Mouse (Mus musculus) right cerebral cortex, postnatal 10 days (tissue): ENCODE measurements at regions not wholly inside any gene's neighbourhood (a gene's known extent, or its start where the extent isn't known, plus 50 kb on each side); places are given as distances from the start of the nearest gene placed in this dataset.
"Not testable (repeated sequence)": the region's sequence is repeated elsewhere in the genome, so short reads cannot be mapped to it uniquely, and the experiment has no call there.

Experiments used
- DNase-seq, 2 experiments: peaks; one replicate each; pipeline ENCODE4 v3.0.0; 2021; ENCODE audit warnings: low spot score in 2 of 2

DNA sequence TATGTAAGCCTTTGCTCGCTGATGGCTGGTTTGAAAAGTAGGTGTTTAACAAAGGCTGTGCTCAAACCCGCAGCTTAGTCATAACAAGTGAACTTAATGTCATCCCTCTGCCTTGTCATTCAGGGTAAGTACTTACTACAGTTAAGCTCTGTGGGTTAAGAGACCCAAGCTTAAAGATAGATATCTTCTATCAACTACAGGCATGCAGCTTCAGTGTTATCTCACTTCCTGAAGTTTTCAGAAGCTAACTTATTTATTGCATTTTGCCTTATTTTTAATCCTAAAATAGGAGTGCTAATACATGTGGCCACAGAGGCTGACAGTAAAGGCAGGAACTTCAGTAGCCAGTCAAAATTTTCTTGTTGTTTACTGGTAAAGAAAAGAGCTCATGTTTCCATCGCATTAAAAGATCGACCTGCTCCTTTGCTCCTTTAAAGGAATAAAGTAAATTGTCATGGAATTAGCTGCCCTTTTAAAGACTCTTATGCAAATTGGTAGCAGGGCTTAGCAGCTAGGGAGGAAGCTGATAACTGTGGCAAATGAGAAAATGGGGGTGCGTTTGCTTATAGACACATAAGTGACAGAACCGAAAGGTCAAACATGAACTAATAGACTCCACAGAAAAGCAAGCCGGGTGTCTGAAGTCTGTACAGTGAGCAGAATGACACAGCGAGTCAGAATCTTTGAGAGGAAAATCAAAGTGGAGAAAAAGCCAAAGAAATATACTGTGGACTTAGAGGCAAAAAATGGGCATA lies 55.9 kb upstream of the Inpp4b start:
- no peak for DNase-seq

DNA sequence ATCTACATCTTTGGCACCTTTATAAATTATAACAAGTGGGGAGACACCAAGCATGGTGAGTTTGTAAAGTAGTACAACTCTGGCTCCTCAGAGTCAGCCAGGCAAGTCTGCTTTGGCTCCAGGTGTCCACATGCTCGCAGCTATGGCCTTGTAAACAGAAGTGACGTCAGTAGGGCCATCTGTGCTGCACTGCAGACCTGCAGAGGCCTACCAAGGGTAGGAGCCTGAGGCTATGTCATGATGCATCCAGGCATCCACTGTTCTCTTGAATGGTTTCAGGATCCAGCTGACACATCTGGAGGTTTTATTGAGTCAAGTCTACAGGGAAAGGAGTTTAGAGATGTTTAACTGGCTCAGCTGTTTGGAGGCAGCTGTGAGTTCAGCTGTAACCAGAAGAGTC lies 82.3 kb upstream of the Inpp4b start:
- DNase-seq, result no peak

DNA sequence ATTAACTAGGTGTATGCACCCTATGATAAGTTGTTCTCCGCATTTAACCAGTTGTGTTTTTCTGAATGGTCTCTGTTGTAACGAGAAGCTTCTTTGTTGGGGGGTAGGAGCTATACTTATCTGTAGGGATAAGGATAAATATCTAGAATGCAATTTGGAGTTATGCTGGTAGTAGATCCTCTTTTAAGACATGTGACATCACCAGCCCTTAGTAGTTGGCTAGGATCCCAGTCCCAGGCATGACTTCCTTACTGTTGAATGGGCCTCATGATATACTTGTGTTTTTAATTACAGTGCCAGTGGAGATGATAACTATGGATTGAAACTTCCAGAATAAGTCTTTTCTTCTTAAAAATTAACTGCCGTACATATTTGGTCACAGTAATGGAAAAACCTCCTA lies 118.5 kb upstream of the Inpp4b start:
- no peak for DNase-seq

DNA sequence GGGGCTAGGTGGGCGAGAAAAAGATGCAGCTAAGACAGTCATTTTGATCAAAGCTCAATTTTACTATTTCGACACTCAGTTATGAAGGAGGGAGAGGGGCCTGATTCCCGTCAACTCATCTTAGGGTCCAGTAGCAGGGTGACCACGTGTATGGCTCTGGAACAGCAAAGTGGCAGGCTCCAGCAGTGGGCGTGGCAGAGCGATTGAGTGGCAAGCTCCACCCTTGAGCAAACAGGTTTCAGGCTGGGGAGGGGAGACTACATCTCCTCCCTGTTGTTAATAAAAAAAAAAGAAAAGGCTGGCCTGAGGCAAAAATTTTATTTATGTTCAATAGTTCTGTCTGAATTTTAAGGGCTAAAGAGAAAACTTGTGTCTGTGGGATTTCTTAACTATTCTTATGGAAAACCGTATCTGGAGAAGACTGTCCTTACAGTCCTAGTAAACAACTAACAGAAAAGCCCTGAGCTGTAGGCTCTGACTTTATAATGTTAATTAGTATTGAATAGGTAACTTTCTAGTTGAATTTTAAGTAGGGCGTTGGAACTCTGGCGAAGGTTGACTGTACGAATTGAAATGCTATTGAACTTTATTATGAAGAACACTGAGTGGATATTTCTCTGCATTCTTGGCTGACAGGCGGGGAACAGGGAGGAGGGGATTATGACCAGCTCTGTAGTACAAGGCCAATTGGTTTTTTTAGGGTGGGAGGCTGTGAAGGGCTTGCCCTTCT lies 155.1 kb upstream of the Inpp4b start:
- DNase-seq, result not testable (repeated sequence)

DNA sequence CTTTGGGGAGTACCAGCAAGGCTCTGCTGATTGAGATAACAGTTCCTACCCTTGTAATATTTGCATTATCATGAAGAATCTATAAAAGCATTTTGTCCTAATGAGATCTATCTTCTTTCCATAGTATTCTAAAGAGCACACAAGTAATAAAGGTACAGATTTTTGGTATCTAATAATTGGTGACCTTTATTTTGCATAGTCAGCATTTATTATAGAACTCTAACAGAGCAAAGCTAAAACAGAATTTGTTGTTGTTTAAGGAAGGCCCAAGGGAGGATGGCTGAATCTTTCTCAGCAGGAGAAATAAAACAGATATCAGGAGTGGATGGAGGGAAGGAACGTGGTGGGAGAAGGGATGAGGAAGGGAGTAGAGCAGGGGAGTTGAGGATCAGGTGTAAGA lies 160.8 kb upstream of the Usp38 start:
- DNase-seq, result no peak

DNA sequence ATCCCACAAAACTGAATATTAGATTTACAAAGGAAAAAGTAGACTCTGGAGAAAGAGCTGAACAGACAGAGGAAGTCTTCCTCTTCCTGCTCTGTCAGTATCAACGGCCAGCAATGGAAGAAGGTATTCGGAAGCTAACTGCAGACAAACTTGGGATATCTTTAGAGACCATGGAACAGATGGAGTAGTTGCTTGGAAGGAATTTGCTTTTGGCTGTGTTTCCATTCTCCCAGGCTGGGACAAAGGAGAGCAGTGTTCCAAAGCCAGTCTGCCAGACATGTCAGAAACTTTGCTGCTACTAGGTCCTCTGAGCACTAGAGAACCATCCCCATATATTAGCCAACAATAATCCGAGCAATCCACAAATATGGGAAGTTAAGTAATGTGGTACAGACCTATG lies 132.5 kb upstream of the Usp38 start:
- DNase-seq, result peak; percentile 36 to 47

DNA sequence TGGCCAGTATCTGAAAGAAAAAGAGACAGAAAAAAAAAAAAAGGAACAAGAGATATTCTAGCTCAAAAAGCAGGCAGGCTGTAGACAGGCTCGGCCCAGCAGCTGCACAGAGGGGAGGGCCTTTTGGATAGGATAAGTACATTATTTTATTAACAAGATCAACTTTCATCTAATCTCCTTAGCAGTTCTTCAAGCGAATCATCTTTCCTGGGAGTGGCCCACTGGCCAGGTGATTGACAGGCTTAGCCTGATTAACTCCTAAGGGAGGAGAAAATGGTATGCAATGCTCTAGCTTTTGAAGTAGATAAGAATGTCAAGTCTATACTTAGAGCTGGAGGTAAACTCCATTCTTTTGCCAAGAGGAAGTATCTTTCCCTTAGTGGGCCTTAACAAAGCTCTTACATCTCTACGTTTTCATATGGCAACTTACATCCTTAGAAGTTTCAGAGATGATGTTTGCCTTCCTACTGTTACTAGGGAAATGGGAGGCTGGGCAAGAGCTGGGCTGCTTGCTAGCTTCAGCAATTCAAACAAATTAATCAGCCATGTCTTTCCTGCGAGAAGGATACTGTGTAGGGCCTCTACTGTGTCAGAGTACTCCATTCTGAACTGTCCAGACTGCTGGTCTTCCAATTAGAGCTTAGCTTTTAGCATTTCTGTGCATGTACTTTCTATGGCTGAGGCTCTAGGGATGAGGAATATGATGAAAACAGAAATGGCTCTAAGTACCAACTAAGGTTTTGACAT lies 92.2 kb upstream of the Usp38 start:
- no peak for DNase-seq

DNA sequence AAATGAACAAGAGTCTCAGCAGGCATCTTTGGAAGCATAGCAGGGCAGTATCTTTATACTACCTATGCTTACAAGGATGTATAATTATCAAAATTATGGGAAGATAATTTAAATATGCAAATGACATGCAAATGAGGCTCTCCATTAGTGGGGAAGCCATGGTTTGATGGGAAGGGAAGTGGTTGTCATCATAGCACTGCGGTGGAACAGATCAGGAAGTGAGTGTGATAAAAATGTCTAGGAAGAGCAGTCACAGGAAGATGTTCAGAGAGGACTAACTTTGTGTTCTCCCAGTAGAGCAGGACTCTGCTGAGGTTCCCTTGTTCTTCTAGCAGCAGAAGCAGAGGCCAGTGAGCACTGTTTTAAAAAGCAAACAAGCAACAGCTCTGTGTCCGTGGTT lies 84.2 kb upstream of the Usp38 start:
- DNase-seq, result no peak

DNA sequence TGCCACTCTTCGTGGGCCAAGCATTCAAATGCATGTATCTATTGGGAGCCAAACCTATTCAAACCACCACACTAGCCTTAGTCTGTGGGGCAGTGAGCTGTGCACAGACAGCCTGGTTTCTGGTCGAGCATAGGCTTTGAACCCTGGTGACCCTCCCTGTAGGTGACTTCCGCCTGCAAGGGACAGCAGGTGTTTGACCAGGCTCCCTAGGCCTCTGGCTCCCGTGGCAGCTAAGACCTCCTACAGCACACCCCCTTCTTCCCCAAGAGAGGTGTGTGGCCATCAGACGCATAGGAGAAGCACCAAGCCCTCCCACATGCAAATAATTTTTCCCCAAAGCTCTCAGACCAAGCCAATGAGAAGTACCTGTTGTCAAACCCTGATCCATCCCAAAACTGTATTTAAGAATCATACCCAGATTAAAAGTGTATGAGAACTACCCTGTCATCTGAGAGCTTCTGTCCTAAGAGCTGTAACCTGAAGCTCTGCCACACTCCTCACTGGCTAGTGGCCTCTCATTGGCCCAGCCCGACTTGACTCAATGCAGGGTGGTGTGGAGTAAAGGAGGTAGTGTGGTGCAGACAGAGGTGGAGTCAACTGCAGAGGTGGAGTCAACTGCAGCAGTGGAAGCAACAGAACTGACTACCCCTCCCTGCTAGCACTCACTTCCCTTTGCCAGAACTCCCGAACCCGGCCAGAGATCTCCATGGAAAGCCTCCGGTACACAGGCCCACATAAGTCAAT lies 82.5 kb upstream of the Usp38 start:
- DNase-seq, result no peak

DNA sequence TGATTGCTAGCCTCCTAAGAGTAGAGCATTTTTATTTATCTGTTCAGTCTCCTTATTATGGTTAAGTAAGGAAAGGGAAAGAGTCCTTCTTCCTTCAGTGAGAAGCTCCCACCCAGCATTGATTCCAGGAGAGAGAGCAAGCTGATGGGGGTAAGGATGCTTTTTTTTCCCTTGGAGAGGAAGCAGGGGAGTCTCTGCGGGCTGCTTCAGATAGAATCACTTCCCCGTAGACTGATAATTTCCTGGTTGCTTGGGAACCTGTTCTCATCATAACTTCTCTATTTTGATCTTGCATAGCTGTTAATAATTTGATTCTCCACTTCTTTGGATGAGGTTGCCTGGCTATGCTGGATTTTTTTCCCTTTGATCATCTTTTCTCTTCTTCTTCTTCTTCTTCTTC lies 80.5 kb upstream of the Usp38 start:
- DNase-seq, result no peak

DNA sequence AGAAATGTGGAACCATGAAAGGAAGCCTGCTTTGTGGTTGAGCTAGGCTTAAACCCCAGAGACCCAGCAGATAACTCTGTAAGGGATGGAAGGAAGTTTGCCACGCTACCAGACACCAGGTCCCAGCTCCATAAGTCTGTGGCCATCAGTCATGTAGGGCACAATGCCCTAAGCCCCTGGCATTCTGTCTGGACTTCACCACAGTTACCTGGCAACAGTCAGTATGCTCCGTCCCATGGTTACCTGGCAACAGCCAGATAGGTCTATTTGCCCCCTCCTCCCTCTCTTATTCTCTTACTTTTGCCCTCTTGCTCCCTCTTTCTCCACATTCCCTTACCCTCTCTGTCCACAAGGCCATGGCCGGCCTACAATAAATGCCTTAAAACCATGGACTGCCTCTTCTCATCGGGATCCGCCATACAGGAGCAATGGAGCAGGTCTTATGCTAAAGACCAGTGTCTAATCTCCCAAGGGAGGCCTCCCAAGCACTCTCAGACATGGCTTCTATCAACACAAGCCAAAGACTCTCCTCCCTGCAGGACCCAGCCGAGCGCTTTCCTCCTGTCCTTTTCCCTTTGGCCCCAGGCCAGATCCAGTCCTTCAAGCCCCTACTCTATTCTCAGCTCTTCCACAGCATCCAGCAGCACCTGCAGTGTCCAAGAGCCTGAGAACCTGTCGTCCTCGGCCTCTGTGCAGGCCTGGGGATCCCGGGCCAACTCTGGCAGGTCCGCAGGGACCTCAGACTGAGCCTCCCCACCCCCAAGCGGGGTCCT lies 66.3 kb upstream of the Usp38 start:
- DNase-seq, result no peak

DNA sequence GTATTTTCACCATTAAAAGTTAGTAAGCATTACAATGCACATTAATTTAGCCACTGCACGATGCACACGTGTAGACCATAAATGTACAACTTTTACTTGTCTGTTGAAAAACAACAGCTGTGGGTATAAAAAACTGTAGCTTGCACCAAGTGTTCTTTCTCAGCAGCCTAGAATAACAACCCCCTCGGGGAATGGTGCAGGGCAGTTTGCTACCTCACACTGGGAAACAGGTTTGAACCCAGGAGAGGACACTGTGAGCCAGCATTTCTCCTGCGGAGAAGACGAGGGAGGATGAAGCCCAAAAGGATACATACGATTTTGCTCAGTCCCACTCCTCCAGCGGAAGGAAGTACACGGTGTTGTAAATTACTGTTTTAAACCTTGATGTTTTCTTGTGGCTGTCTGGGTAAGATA lies 65.2 kb upstream of the Usp38 start:
- no peak for DNase-seq

DNA sequence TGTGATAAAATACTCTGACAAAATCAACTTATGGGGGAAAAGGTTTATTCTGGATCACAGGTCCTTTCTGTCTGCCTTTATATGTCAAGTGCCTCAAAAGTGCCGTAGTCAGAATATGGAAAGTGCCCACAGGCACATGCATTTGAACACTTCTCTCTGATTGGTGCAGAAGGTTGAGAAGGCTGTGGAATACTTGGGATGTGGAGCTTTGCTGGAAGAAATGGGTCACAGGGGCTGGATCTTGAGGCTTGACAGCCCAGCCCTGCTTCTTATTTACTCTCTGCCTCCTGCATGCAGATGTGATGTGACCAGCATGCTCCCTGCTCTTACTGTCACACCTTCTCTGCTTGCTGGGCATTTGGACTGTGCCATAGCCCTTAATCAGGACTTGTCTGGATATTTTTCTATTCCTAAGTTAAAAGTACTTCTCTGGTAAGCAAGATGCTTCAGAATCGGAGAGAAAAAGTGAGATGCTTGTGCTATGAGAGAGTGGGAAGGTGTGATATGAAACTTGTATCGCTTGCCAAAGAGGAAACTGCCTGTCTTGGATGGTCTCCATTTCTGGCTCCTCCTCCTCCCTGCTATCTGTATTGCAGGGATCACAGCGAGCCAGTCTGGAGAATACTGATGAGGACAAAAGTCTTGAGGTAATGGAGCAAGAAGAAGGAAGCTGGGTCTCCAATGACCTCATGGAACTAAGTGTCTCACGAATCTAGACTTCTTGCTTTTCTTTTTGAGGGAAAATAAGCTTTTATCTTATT lies 54.5 kb upstream of the Usp38 start:
- DNase-seq, result peak; percentile 27 to 39

DNA sequence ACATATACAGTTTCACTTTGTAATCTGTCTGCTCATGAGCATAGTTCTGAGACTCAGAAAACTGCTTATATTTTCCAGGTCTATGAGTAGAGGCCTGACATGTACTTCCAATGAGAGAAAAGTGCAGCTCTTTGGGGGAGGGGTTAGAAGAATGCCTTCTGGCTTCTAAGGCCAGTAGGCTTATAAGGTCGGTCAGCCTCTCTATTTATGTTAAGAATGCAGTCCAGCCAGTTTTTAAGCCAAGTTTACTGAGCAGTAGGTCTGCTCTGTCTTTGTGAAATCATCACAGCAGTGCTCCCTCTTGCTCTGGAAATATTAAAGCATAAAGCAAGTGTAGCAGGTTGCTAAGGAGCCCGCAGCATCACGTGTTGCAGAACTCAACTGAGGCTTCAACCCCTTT lies 53.8 kb upstream of the Usp38 start:
- no peak for DNase-seq

DNA sequence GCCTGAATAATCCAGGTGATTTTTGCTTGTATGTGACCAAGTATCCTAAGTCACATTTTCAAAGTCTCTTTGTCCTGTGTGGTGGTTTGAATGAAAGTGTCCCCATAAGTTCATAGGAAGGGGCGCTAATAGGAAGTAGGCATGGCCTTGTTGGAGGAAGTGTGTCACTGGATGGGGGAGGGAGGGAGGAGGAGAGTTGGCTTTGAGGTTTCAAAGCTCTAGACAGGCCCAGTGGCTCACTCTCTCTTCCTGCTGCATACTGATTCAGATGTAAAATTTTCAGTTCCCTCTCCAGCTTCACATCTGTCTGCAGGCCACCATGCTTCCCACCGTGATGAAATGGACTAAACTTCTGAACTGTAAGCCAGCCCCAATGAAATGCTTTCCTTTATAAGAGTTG lies 52.0 kb upstream of the Usp38 start:
- no peak for DNase-seq
